Mouse (Mus musculus): ENCODE measurements around the gene Sap30l.

GRCm38 (mm10) chr11:57771676-57772075, 29.8 kb upstream of the Sap30l start:
- no peak for TF ChIP-seq CTCF (IDR thresholded peaks at IDR 0.05; ENCODE audit: borderline replicate concordance, insufficient read depth, low read length)
- TF ChIP-seq POLR2A (IDR thresholded peaks at IDR 0.05; ENCODE audit: low read depth, low read length): no peak

Data from embryonic fibroblast, embryonic 13.5 days (primary cell).